Mouse (Mus musculus) T-helper 2 cell (primary cell): Measurements from ENCODE around the gene Zc3h12d.

Experiments
- in situ Hi-C: fragments of 300-600 bp; cut with MboI, MseI; formaldehyde crosslinking; loops from one replicate; pipeline ENCODE4 v1.15.1; 2025; ENCODE audit warnings: high pct_unique_total_duplicates

Zc3h12d gene

GRCm38 (mm10) chr10:7867666-7868030 lies 35.4 kb downstream of the Zc3h12d start:
- in situ Hi-C loops: loop anchor here (25.0 kb wide), 1 partner anchor 845 kb away; no protein-coding TSS in a partner anchor

DNA sequence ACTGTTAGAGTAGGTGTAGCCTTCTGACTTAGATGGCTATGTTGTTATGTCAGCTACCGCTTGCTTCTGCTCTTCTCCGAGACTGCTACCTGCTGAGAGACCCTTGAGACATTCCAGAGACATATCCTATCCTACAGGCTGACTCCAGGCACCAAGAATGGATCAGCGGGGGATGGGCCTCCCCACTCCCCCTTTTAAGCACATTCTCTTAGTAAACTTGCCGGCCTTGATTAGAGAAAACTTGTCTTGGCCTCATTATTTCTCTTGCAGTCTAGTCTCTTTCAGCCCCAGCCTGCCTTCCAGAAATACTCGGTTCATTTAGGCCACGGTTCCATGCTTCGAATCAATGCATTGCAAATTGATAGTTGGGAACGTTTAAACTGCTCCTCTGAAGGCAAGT lies 37.5 kb downstream of the Zc3h12d start:
- in situ Hi-C loops: loop anchor here (25.0 kb wide), 1 partner anchor 843 kb away; no protein-coding TSS in a partner anchor

- in situ Hi-C loops: loop anchor here (25.0 kb wide), 1 partner anchor 842 kb away; no protein-coding TSS in a partner anchor
Measured at GRCm38 (mm10) chr10:7870571-7871315, 38.5 kb downstream of the Zc3h12d start.

- in situ Hi-C loops: loop anchor here (25.0 kb wide), 1 partner anchor 841 kb away; no protein-coding TSS in a partner anchor
Measured at GRCm38 (mm10) chr10:7871381-7872020, 39.2 kb downstream of the Zc3h12d start.

- in situ Hi-C loops: loop anchor here (25.0 kb wide), 1 partner anchor 838 kb away; no protein-coding TSS in a partner anchor
Measured at GRCm38 (mm10) chr10:7874194-7874593, 41.9 kb downstream of the Zc3h12d start.

DNA sequence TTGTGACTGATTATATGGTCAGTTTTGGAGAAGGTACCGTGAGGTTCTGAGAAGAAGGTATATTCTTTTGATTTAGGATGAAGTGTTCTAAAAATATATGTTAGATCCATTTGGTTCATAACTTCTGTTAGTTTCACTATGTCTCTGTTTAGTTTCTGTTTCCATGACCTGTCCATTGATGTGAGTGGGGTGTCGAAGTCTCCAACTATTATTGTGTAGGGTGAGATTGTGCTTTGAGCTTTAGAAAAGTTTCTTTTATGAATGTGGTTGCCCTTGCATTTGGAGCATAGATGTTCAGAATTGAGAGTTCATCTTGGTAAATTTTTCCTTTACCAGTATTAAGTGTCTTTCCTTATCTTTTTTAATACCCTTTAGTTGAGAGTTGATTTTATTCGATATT lies 48.0 kb downstream of the Zc3h12d start:
- in situ Hi-C loops: loop anchor here (5.0 kb wide), 1 partner anchor 357 kb away; no protein-coding TSS in a partner anchor

- in situ Hi-C loops: loop anchor here (5.0 kb wide), 1 partner anchor 355 kb away; no protein-coding TSS in a partner anchor
Measured at GRCm38 (mm10) chr10:7881971-7882370, 49.7 kb downstream of the Zc3h12d start.

DNA sequence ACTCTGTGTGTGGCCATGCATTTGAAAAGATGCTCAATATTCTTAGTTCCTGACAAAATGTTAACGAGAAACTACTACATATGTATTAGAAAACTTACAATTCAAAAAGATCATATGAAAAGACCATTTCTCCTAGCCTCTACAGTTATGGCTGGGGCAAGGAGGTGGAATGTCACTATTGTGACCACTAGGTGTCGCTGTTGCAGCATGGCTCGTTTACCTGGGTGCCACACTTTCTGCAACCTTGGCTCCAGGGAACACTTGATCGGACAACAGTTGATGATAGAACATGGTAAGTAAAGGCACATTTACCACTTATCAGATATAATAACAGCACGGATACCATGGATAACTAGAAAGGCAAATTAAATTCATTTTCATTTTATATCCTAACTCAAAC lies 51.3 kb downstream of the Zc3h12d start:
- in situ Hi-C loops: loop anchor here (5.0 kb wide), 1 partner anchor 354 kb away; no protein-coding TSS in a partner anchor

DNA sequence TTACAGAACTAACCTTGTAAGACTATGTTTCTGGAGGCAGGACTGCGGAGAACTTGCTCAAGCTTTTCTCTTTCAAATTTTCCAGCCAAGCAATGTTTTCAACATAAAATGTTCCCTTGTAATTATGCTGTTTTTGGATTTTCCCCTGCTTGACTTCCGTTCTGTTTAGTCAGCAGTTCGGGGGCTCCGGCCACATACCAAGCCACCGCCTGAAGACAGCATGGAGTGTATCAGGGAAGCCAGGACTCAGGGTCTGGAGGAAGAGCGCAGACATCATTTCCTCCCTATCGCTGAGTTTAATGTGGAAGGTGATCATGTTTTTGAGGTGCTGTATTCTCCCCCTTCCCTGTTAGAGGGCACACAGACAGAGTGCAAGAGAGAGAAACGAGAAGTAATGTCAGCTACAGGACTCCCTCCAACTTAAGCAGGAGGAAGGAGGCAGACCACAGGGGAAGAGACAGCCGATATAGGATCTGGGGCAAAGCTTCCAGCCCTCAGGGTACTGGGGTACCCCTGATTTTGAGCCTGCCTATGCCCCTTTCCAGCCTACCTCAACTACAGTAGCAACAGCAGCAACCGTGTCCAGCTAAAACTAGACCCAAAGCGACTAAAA lies 56.1 kb downstream of the Zc3h12d start:
- in situ Hi-C loops: no loop called here

DNA sequence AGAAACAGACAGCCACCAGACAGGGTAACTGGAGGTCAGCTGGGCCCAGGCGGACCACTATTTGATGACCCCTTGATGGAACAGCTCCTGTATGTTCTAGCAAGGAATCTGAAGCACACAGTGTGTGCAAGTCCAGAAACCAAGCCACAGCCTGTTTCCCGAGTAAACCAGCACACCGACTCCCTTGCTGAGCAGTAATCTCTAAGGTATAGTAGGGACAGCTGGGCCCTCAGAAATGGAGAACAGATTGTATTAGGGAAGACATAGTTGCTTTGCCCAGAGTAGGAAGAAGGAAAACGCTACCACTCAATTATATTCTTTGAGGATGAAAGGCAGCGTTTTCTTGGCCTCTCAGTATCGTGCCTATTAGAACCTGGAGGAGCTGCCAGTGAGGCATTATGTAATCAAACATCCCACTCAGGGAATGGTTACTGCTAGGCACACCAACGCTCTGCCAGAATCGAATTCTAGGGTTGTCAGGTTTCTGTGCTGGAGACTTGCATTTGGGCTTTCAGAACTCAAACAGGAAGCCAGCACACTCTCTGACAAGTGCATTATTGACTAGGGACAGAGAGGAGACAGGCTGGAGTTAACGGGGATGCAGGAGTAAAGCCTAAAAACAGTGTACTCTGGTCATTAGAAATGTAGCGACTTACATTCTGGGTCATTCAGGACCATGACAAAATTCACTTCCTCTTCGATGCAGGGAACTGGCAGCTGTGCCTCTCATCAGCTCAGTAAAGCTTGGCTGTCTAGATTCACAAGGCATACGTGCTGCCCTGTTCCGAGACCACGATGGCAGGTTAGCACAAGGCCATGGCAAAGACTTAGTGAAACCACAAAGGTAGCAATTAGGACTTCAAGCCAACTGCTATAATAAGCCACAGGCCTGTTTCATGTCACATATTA lies 68.7 kb downstream of the Zc3h12d start:
- in situ Hi-C loops: no loop called here

- in situ Hi-C loops: no loop called here
Measured at GRCm38 (mm10) chr10:7904157-7904556, 71.9 kb downstream of the Zc3h12d start.

- in situ Hi-C loops: no loop called here
Measured at GRCm38 (mm10) chr10:7907151-7907550, 74.9 kb downstream of the Zc3h12d start.

GRCm38 (mm10) chr10:7911268-7911667 lies 79.0 kb downstream of the Zc3h12d start:
- in situ Hi-C loops: no loop called here
